Mouse (Mus musculus) MEL (cell line): ENCODE results near the gene Fgfbp3. TPM values are rescaled to one million over a fixed set of nuclear protein-coding genes. Genes with fewer than 3 reads are reported as not detected.
"Not testable (repeated sequence)": the region's sequence is repeated elsewhere in the genome, so short reads cannot be mapped to it uniquely, and the experiment has no call there.

Experiments used
- DNase-seq: peaks from one replicate; pipeline ENCODE4 v3.0.0; 2011; ENCODE audit warnings: low read depth, low spot score
- H3K27ac ChIP-seq: 2 replicates; pipeline ENCODE4 v1.5.1; 2012; ENCODE audit warnings: low read depth, mild to moderate bottlenecking, control low read depth, low read length, moderate library complexity; ENCODE audit not compliant: control insufficient read depth
- H3K27me3 ChIP-seq, 2 experiments: fragments of 150-350 bp in 1 of 2; sonication (generic) in 1 of 2; 2 replicates each; pipeline ENCODE4 v1.6.1; 2012; ENCODE audit warnings: low read length in 2 of 2, mild to moderate bottlenecking in 2 of 2, improper control_type of control experiment in 1 of 2, moderate library complexity in 1 of 2; ENCODE audit not compliant: insufficient read depth in 2 of 2, control insufficient read depth in 1 of 2
- H3K36me3 ChIP-seq, 2 experiments: 2 replicates each; pipeline ENCODE4 v1.6.1; 2012 to 2014; ENCODE audit warnings: low read length in 2 of 2, improper control_type of control experiment in 1 of 2, inconsistent platforms in 1 of 2, mild to moderate bottlenecking in 1 of 2; ENCODE audit not compliant: insufficient read depth in 2 of 2, control insufficient read depth in 1 of 2
- H3K4me1 ChIP-seq, 2 experiments: fragments of 150-350 bp in 1 of 2; sonication (generic) in 1 of 2; 2 replicates each; pipeline ENCODE4 v1.6.1; 2012; ENCODE audit warnings: low read length in 2 of 2, improper control_type of control experiment in 1 of 2, mild to moderate bottlenecking in 1 of 2; ENCODE audit not compliant: insufficient read depth in 2 of 2, control insufficient read depth in 1 of 2
- H3K4me3 ChIP-seq, 2 experiments: fragments of 150-350 bp in 1 of 2; sonication (generic) in 1 of 2; 2 replicates each; pipeline ENCODE4 v1.5.1; 2012; ENCODE audit warnings: low read depth in 2 of 2, low read length in 2 of 2, mild to moderate bottlenecking in 2 of 2, moderate library complexity in 2 of 2, control low read depth in 1 of 2, improper control_type of control experiment in 1 of 2; ENCODE audit not compliant: control insufficient read depth in 1 of 2, insufficient read depth in 1 of 2
- H3K79me2 ChIP-seq: 2 replicates; pipeline ENCODE4 v1.6.1; 2012; ENCODE audit warnings: mild to moderate bottlenecking, low read length, moderate library complexity; ENCODE audit not compliant: control insufficient read depth, poor library complexity, insufficient read depth
- H3K9ac ChIP-seq: 2 replicates; pipeline ENCODE4 v1.6.1; 2012; ENCODE audit warnings: low read depth, mild to moderate bottlenecking, control low read depth, low read length, moderate library complexity; ENCODE audit not compliant: control insufficient read depth, poor library complexity, severe bottlenecking
- H3K9me3 ChIP-seq: fragments of 150-350 bp; sonication (generic); replicated peaks from 2 replicates; pipeline ENCODE4 v1.6.1; 2012; ENCODE audit warnings: mild to moderate bottlenecking, low read length, improper control_type of control experiment, moderate library complexity; ENCODE audit not compliant: insufficient read depth
- BHLHE40 ChIP-seq: IDR thresholded peaks from 2 replicates; pipeline ENCODE4 v1.6.1; 2012; ENCODE audit warnings: low read depth, mild to moderate bottlenecking, inconsistent platforms, low read length, improper control_type of control experiment, borderline replicate concordance
- CTCF ChIP-seq, 3 experiments: IDR thresholded peaks in 2 of 3; conservative IDR thresholded peaks in 1 of 3; 2 replicates each; pipeline ENCODE4 v1.5.1; 2011 to 2012; ENCODE audit warnings: low read length in 3 of 3, low read depth in 2 of 3, mild to moderate bottlenecking in 2 of 3, improper control_type of control experiment in 1 of 3, inconsistent platforms in 1 of 3, mixed read lengths in 1 of 3, moderate library complexity in 1 of 3; ENCODE audit not compliant: control insufficient read depth in 1 of 3, insufficient read depth in 1 of 3, poor library complexity in 1 of 3, severe bottlenecking in 1 of 3
- EP300 ChIP-seq, 2 experiments: IDR thresholded peaks; 2 replicates each; pipeline ENCODE4 v1.6.1; 2011; ENCODE audit warnings: improper control_type of control experiment in 2 of 2, low read length in 2 of 2, low read depth in 1 of 2, mild to moderate bottlenecking in 1 of 2
- HCFC1 ChIP-seq: IDR thresholded peaks from 2 replicates; pipeline ENCODE4 v1.6.1; 2012; ENCODE audit warnings: low read depth, mild to moderate bottlenecking, inconsistent platforms, low read length, improper control_type of control experiment, moderate library complexity
- MAFK ChIP-seq: IDR thresholded peaks from 2 replicates; pipeline ENCODE4 v1.6.1; 2011; ENCODE audit warnings: low read depth, mild to moderate bottlenecking, low read length, improper control_type of control experiment, borderline replicate concordance
- MAX ChIP-seq: IDR thresholded peaks from 2 replicates; pipeline ENCODE4 v1.6.1; 2011; ENCODE audit warnings: low read length, improper control_type of control experiment
- MAZ ChIP-seq: IDR thresholded peaks from 2 replicates; pipeline ENCODE4 v1.6.1; 2012; ENCODE audit warnings: low read depth, mild to moderate bottlenecking, inconsistent platforms, low read length, improper control_type of control experiment
- MEF2A ChIP-seq: IDR thresholded peaks from 2 replicates; pipeline ENCODE4 v1.6.1; 2014; ENCODE audit warnings: low read depth, mild to moderate bottlenecking, inconsistent platforms, low read length, improper control_type of control experiment; ENCODE audit not compliant: poor library complexity, insufficient replicate concordance, severe bottlenecking; ENCODE audit errors: extremely low read depth
- NELFE ChIP-seq: IDR thresholded peaks from 2 replicates; pipeline ENCODE4 v1.6.1; 2011; ENCODE audit warnings: low read depth, low read length, improper control_type of control experiment
- NRF1 ChIP-seq: IDR thresholded peaks from 2 replicates; pipeline ENCODE4 v1.6.1; 2014; ENCODE audit warnings: low read depth, mild to moderate bottlenecking, inconsistent platforms, low read length, improper control_type of control experiment, moderate library complexity; ENCODE audit not compliant: poor library complexity, insufficient read depth, severe bottlenecking
- POLR2A ChIP-seq, 2 experiments: IDR thresholded peaks; 2 replicates each; pipeline ENCODE4 v1.6.1; 2011 to 2012; ENCODE audit warnings: low read length in 2 of 2, mild to moderate bottlenecking in 2 of 2, control low read depth in 1 of 2, improper control_type of control experiment in 1 of 2, low read depth in 1 of 2, moderate library complexity in 1 of 2; ENCODE audit not compliant: control insufficient read depth in 1 of 2, insufficient read depth in 1 of 2, poor library complexity in 1 of 2
- POLR2AphosphoS2 ChIP-seq: IDR thresholded peaks from 2 replicates; pipeline ENCODE4 v1.6.1; 2011; ENCODE audit warnings: low read length, improper control_type of control experiment
- POLR2AphosphoS5 ChIP-seq: IDR thresholded peaks from 2 replicates; pipeline ENCODE4 v1.6.1; 2012; ENCODE audit warnings: low read depth, borderline replicate concordance, mild to moderate bottlenecking, inconsistent platforms, low read length, moderate library complexity, mixed read lengths
- RAD21 ChIP-seq: IDR thresholded peaks from 2 replicates; pipeline ENCODE4 v1.6.1; 2011; ENCODE audit warnings: mild to moderate bottlenecking, low read depth, low read length, improper control_type of control experiment
- SIN3A ChIP-seq: IDR thresholded peaks from 2 replicates; pipeline ENCODE4 v1.6.1; 2012; ENCODE audit warnings: low read length, improper control_type of control experiment, inconsistent platforms
- SMC3 ChIP-seq: IDR thresholded peaks from 2 replicates; pipeline ENCODE4 v1.6.1; 2011; ENCODE audit warnings: low read depth, low read length, improper control_type of control experiment
- TBP ChIP-seq: IDR thresholded peaks from 2 replicates; pipeline ENCODE4 v1.8.0; 2011; ENCODE audit warnings: low read depth, low read length, improper control_type of control experiment
- TCF12 ChIP-seq: IDR thresholded peaks from 2 replicates; pipeline ENCODE4 v1.6.1; 2014; ENCODE audit warnings: low read depth, mild to moderate bottlenecking, inconsistent platforms, low read length, improper control_type of control experiment, moderate library complexity
- USF1 ChIP-seq: IDR thresholded peaks from 2 replicates; pipeline ENCODE4 v1.6.1; 2014; ENCODE audit warnings: low read depth, mild to moderate bottlenecking, inconsistent platforms, low read length, improper control_type of control experiment, moderate library complexity
- USF2 ChIP-seq, 2 experiments: IDR thresholded peaks; 2 replicates each; pipeline ENCODE4 v1.6.1; 2011 to 2012; ENCODE audit warnings: improper control_type of control experiment in 2 of 2, low read length in 2 of 2, borderline replicate concordance in 1 of 2, inconsistent platforms in 1 of 2, low read depth in 1 of 2, mild to moderate bottlenecking in 1 of 2; ENCODE audit not compliant: insufficient read depth in 1 of 2
- ZC3H11A ChIP-seq: IDR thresholded peaks from 2 replicates; pipeline ENCODE4 v1.6.1; 2012; ENCODE audit warnings: low read depth, mild to moderate bottlenecking, inconsistent platforms, low read length, improper control_type of control experiment
- ZNF384 ChIP-seq: IDR thresholded peaks from 2 replicates; pipeline ENCODE4 v1.6.1; 2012; ENCODE audit warnings: low read depth, mild to moderate bottlenecking, inconsistent platforms, low read length, improper control_type of control experiment
- polyA plus RNA-seq, 2 experiments: library from polyadenylated mRNA; stranded (reverse) in 1 of 2; unstranded in 1 of 2; fragments of >175 nt in 1 of 2; fragments of >200 nt in 1 of 2; gene quantifications; 2 replicates each; pipeline versions ENCODE4 v1.2.1 to v1.2.4; 2012; ENCODE audit warnings: low replicate concordance in 2 of 2, low read depth in 1 of 2; ENCODE audit not compliant: insufficient read length in 2 of 2, insufficient read depth in 1 of 2, missing spikeins in 1 of 2
- total RNA-seq: library from RNA; depleted of rRNA; stranded (reverse); fragments of 300-350 nt; gene quantifications from 2 replicates; pipeline ENCODE4 v1.2.3, GENCODE M21; 2012

Gene Fgfbp3
- total and polyA plus RNA-seq, 3 experiments = 2.6 to 10.0 TPM; not detected in 1

GRCm38 (mm10) chr19:36919466-36919865, at the start of gene Fgfbp3 (continued):
- TF ChIP-seq MAZ (peak; percentile 96), POLR2A (IDR thresholded peaks at IDR 0.05; ENCODE audit: control insufficient read depth in 1 of 2, insufficient read depth in 1 of 2, low read depth in 1 of 2, low read length in 2 of 2, poor library complexity in 1 of 2) (peak in 1 of 2 experiments; percentile 87; a peak in 2 of 4 replicates), TBP (peak; percentile 94)

- not testable (repeated sequence) for H3K4me1 ChIP-seq, H3K9ac ChIP-seq, H3K27ac ChIP-seq, H3K4me3 ChIP-seq, H3K79me2 ChIP-seq, H3K9me3 ChIP-seq, DNase-seq, H3K27me3 ChIP-seq
- peak in 1 of 2 experiments; percentile 55; a peak in 3 of 4 replicates for TF ChIP-seq EP300 (IDR thresholded peaks at IDR 0.05; ENCODE audit: low read depth in 1 of 2, low read length in 2 of 2)
- H3K36me3 ChIP-seq = peaks cover 5 to 79% of the 10 kb centered on the region in 2 experiments
Measured at GRCm38 (mm10) chr19:36962544-36963260, 43.3 kb upstream of the Fgfbp3 start.

- Histone ChIP-seq H3K27ac (no peak overlapping the region), H3K9ac (no peak overlapping the region), H3K9me3 (no peaks in the 10 kb centered on the region), H3K4me1 (peaks cover 0 to 5% of the 10 kb centered on the region in 2 experiments; a peak in 1 of 4 replicates), H3K36me3 (peaks cover 8 to 78% of the 10 kb centered on the region in 2 experiments), H3K27me3 (no peaks in the 10 kb centered on the region), H3K4me3 (no peak overlapping the region), H3K79me2 (0 out of 2 replicates have a peak, but pooled peaks cover 2% of the 10 kb centered on the region)
- no peak for TF ChIP-seq SIN3A
- peak; percentile 67; the same call in 1 of the 2 replicates for TF ChIP-seq MAFK
- no peak for DNase-seq
Measured at GRCm38 (mm10) chr19:36961320-36961719, 41.9 kb upstream of the Fgfbp3 start.

GRCm38 (mm10) chr19:36958331-36958730, 38.9 kb upstream of the Fgfbp3 start:
- peaks cover 9% of the 10 kb centered on the region; the same call in 1 of the 2 replicates for H3K79me2 ChIP-seq
- no peak overlapping the region for H3K9ac ChIP-seq
- no peak overlapping the region for H3K4me3 ChIP-seq
- no peaks in the 10 kb centered on the region for H3K9me3 ChIP-seq
- DNase-seq = no peak
- no peak overlapping the region for H3K27ac ChIP-seq
- no peaks in the 10 kb centered on the region for H3K27me3 ChIP-seq
- H3K36me3 ChIP-seq = peaks cover 23 to 75% of the 10 kb centered on the region in 2 experiments
- H3K4me1 ChIP-seq = peaks cover 4 to 16% of the 10 kb centered on the region in 2 experiments
- TF ChIP-seq TCF12 (no peak), CTCF (IDR thresholded peaks at IDR 0.05 in 2 of 3, conservative IDR thresholded peaks at IDR 0.05 in 1 of 3; ENCODE audit: control insufficient read depth in 1 of 3, insufficient read depth in 1 of 3, low read depth in 2 of 3, low read length in 3 of 3, poor library complexity in 1 of 3, severe bottlenecking in 1 of 3) (no peak), MEF2A (no peak), MAFK (no peak), USF2 (IDR thresholded peaks at IDR 0.05; ENCODE audit: borderline replicate concordance in 1 of 2, insufficient read depth in 1 of 2, low read depth in 1 of 2, low read length in 2 of 2) (no peak), ZNF384 (no peak), BHLHE40 (no peak), NELFE (no peak), POLR2AphosphoS5 (no peak), NRF1 (no peak), USF1 (no peak), HCFC1 (no peak), SMC3 (no peak), MAX (no peak), RAD21 (no peak), ZC3H11A (no peak), POLR2AphosphoS2 (no peak)
